Mouse (Mus musculus) lung, postnatal 4 days (tissue): ENCODE data around the gene Suclg2.

Experiments
- DNase-seq, 2 experiments: peaks; one replicate each; pipeline ENCODE4 v3.0.0; 2021

Gene Suclg2

DNA sequence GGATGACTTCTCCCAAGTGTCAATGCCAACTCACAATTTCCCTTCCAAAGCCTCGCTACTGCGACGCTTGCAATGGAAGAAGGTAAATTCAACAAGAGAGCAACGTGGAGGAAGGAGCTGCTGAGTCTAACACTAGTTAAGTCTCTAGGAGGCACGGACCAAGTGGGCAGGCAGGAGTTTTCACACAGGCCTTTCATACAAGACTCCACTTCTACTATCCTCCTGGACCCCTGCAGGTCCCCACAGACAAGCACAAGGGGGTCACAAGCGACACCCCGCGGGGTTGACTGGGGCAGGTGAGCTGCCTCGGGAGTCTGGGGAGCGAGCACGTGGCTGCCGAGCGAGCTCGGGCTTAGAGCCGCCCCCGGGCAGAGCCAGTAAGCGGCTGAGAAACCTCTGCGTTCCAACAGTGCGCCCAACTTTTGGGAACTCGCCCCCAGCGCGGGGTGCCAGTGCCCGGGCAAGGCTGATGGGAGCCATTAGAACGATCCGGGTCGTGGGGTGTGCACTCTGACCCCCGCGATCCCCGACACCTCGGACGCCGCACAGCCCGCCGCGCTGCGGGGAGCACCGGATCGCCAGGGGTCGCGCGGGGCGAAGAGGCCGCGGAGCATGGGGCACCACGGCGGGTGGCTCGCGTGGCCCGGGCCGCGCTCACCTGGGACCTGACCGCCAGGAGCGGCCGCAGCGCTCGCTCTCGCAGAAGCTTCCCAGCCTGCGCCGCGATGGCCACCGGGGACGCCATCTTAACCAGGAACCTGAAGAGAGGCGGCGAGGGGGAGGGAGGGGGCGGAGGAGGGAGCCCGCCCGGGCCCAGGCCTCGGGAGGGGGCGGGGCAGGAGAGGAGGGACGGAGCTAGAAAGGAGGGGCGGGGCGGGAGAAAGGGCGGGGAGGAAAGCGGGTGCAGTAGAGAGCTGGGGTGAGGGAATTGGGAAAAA is at the start of gene Suclg2:
TSS of gene Suclg2 (minus strand) at position 770 of the 938 bp plus-strand sequence.
- DNase-seq, result peak; percentile 88 to 90

GRCm38 (mm10) chr6:95766566-95766965 is 48.0 kb upstream of the Suclg2 start:
- DNase-seq, result no peak

- no peak for DNase-seq
Measured at GRCm38 (mm10) chr6:95759558-95760172, 41.1 kb upstream of the Suclg2 start.

GRCm38 (mm10) chr6:95742378-95742777 is 23.8 kb upstream of the Suclg2 start:
- peak; percentile 68 to 72 for DNase-seq

DNA sequence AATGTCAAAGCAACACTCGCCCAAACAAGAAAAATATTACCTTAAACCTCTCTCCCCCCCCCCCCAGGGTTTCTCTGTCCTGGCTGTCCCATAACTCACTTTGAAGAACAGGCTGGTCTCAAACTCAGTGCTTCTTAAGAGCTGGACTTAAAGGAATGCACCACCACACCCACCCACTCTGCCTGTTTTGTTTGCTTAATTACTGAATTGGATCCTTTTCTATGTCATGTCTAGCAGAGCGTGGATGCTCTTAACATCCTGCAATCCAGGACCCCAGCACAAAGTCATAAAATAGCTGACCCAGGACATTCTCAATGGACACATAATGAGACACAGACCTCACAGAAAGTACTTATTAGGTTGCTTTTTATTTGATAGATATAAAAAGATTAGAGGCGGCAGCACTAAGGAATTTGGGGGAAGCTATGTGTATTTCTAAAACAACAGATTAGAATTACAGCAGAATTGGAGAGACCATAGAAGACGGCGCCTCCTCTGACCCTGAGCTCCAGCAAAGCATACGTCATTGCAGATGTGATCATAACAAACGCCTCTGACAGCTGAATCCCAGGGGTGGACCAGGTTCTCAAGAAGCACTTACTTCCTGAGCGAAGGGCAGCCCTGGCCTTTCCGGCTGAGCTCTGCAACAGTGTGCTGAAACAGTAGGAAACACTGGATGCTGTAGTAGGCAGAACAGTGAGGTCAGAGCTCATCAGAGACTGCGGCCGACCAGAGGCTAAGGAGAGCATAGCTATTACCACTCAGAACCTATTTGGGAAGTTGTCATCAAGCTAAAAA is 13.2 kb upstream of the Suclg2 start:
- DNase-seq, result peak; percentile 19 to 50

- no peak for DNase-seq
Measured at GRCm38 (mm10) chr6:95729399-95729798, 10.8 kb upstream of the Suclg2 start.

DNA sequence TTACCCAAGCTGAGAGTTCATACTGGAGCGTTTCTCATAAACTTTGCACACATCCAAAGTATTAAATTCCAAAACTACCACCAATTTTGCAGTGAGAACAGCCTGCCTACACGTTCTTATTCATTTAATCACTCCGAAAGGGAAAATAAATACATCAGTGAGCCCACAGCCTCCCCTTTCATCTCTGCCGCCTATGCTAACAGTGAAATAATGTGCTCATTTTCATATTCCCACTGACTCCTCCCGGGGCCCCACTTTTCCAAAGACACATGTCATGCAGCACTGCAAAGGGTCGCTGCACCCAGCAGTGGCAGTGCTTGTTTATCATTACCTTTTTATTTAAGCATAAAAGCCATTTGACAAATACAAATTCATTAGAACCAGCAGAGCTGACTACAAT is 6.7 kb upstream of the Suclg2 start:
- DNase-seq, result no peak

- DNase-seq, result no peak
Measured at GRCm38 (mm10) chr6:95723361-95723760, 4.8 kb upstream of the Suclg2 start.

DNA sequence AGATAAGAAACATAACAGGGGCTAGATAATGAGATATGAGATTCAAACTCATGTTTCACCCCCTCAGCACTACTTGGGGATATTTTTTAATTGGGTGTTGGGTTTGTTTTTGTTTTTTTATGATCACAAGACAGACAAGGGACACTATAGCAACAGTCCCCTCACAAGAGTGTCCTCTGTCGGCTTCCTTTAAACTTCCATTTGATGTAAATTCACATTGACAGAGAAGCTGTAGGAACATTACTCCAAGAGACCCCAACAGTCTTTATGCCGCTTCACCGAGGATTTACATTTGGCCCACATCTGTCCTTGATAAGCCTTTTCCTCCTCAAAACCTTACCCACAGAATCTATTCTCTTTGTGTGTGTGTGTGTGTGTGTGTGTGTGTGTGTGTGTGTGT is 1.2 kb upstream of the Suclg2 start:
- DNase-seq, result no peak

GRCm38 (mm10) chr6:95718969-95719333 is 351 bp upstream of the Suclg2 start:
- peak in 1 of 2 experiments; percentile 20 for DNase-seq

- DNase-seq, result no peak
Measured at GRCm38 (mm10) chr6:95717071-95717470, 1.5 kb downstream of the Suclg2 start.

DNA sequence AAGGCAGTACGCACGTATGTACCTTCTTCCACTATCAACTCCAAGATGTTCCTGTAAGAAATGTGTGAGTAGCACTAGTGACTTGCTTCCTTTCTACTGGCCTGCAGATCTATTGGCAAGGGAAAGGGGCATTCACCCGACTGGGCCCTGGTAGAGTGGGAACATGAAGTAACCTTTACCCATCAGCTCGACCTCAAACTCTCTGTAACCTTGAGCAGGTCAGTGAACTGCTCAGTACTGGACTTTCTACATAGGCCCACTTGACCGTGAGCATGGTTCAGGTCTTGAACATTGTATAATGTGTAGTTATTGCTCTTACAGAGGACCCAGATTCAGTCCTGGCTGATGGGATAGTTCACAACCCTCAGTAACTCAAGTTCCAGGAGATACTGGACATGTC is 2.1 kb downstream of the Suclg2 start:
- DNase-seq, result no peak

- no peak for DNase-seq
Measured at GRCm38 (mm10) chr6:95713245-95713644, 5.4 kb downstream of the Suclg2 start.

- DNase-seq, result no peak
Measured at GRCm38 (mm10) chr6:95712081-95712480, 6.5 kb downstream of the Suclg2 start.

DNA sequence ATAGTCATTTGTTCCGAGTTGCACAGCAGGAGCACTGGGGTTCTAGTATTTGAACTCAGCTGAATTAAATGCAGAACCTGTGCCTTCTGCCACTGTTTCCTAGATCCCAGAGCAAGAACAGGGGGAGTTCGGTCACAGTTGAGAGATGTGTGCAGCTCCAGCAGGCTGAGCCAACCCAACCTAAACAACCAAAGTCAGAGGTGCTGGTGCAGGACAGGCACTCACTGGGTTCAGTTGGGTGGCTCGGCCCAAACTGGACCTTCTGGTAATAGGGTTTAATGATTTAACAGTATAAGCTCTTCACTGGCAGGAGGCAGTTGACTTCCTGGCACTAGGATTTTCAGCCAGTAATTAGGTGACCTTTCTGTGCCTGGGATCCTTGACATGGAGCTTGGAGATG is 6.9 kb downstream of the Suclg2 start:
- DNase-seq, result no peak

- DNase-seq, result no peak
Measured at GRCm38 (mm10) chr6:95710886-95711285, 7.7 kb downstream of the Suclg2 start.

GRCm38 (mm10) chr6:95709531-95709930 is 9.1 kb downstream of the Suclg2 start:
- DNase-seq, result no peak

DNA sequence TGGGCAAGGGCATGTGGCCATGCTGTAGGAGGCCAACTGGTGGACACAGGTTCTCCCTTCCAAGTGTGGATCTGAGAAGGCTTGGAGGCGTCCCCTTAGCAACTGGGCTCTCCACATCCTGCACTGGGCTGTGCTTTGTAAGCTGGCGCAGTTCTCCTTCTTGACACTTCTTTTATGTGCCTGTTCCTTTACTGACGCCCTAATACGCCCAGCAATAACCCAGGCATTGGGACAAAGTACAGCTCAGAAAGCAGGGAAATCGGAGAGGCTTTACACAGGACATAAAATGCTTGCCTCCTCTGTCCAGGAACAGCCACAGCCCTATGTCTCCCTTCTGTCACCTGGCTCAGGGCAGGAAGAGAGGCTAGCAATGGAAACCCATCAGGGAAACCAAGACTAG is 9.5 kb downstream of the Suclg2 start:
- peak in 1 of 2 experiments; percentile 26 for DNase-seq

GRCm38 (mm10) chr6:95704626-95705025 is 14.0 kb downstream of the Suclg2 start:
- no peak for DNase-seq

DNA sequence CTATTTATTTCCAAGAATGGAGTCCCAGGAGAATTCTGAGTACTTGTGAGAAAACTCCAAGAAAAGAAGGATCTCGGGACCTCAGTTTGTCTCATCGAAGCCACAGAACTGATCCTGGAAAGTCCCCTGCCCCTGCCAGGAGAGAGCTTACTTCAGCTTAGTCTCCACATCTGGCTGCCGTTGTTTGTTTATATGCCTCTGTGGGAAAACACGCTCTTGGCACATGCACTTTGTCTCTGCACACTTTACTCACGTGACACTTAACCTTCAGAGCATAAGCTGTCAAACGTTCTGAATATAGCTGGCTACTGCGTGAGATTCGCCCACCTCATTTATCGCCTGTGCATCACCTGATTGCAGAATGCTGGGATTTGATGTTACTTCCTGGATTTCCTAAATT is 16.4 kb downstream of the Suclg2 start:
- DNase-seq, result no peak

DNA sequence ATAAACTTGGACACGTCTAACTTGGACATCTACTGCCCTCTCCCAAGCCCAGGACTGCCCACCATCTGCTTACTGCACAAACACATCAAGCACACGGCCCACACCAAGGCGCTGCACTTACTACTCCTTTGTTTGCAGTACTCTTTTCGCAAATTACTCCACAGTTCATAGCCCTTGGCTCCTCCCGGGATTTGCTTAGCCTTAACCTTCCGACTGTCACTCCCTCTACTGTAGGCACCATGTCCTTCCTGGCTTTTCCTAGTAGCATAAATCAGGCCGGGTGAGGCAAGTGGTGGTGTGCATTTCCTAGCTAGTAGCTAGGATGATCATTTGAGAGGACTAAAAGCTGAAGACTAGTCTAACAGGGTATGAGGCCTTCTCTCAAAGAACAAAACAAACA is 16.8 kb downstream of the Suclg2 start:
- no peak for DNase-seq

DNA sequence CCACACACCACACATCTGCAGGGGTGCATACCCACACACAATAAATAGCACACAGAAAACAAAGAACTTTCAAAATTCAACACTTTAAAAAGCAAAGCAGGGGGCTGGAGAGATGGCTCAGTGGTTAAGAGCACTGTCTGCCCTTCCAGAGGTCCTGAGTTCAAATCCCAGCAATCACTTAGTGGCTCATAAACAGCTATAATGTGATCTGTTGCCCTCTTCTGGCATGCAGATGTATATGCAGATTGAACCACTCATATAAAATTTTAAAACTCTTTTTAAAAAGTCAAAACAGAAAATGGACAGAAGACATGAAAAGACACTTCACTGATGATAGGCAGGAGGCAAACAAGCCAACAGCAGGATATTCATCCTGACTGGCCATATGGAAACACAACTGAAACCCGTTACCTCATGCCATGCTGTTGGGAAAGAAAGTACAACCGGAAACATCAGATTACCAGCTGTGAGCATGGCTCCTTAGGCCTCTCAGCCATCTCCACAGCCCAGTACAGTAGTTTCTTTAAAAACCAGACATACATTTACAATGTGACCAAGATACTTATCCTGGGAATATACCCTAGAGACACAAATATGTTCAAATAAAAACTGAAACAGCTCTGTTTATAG is 17.5 kb downstream of the Suclg2 start:
- DNase-seq, result no peak

DNA sequence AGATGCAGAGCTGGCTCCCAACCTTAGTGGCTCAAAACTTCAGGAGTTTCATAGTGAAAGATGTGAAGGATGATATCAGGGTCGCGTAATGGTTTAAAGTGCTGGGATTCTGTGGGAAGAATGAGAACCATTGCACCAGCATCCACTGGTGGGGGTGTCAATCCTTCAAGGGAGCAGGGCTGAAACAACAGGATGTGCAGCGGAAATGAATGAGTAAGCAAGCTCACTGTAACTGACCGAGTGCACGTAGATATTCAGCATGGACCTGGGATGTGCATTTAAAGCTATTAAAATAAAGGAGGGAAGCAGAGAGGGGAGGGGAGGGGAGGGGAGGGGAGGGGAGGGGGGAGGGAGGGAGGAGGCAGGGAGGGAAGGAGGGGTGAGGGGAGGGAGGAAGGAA is 18.4 kb downstream of the Suclg2 start:
- no peak for DNase-seq
